Mouse (Mus musculus) myocyte (in vitro differentiated cells): ENCODE measurements around the gene Gm11938.

Experiments used
- CEBPB ChIP-seq: IDR thresholded peaks from 2 replicates; pipeline ENCODE4 v1.6.1; 2011; ENCODE audit warnings: mild to moderate bottlenecking, moderate library complexity; ENCODE audit not compliant: poor library complexity, insufficient read depth, severe bottlenecking
- E2F4 ChIP-seq: IDR thresholded peaks from one replicate; pipeline ENCODE4 v1.6.1; 2011; ENCODE audit warnings: mild to moderate bottlenecking, control low read depth, moderate library complexity; ENCODE audit not compliant: insufficient read depth
- MAX ChIP-seq: IDR thresholded peaks from one replicate; pipeline ENCODE4 v1.6.1; 2011; ENCODE audit warnings: low read depth, mild to moderate bottlenecking, control low read depth
- MYOD1 ChIP-seq, 3 experiments: IDR thresholded peaks; one replicate each; pipeline ENCODE4 v1.6.1; 2011; ENCODE audit warnings: control low read depth in 2 of 3, low read depth in 2 of 3, mild to moderate bottlenecking in 2 of 3, moderate library complexity in 1 of 3; ENCODE audit not compliant: insufficient read length in 2 of 3, control insufficient read depth in 1 of 3
- MYOG ChIP-seq, 3 experiments: IDR thresholded peaks; one replicate each; pipeline ENCODE4 v1.6.1; 2011; ENCODE audit warnings: control low read depth in 2 of 3, low read depth in 2 of 3, mild to moderate bottlenecking in 2 of 3; ENCODE audit not compliant: insufficient read length in 2 of 3, control insufficient read depth in 1 of 3, insufficient read depth in 1 of 3
- POLR2A ChIP-seq: IDR thresholded peaks from one replicate; pipeline ENCODE4 v1.6.1; 2011; ENCODE audit warnings: low read depth, mild to moderate bottlenecking, control low read depth, moderate library complexity; ENCODE audit not compliant: insufficient read length
- POLR2AphosphoS2 ChIP-seq: IDR thresholded peaks from one replicate; pipeline ENCODE4 v1.6.1; 2011; ENCODE audit warnings: low read depth, control low read depth; ENCODE audit not compliant: insufficient read length
- REST ChIP-seq: IDR thresholded peaks from one replicate; pipeline ENCODE4 v1.6.1; 2011; ENCODE audit warnings: mild to moderate bottlenecking, control low read depth, moderate library complexity; ENCODE audit not compliant: insufficient read depth, insufficient read length
- SRF ChIP-seq: IDR thresholded peaks from one replicate; pipeline ENCODE4 v1.6.1; 2011; ENCODE audit warnings: low read depth; ENCODE audit not compliant: control insufficient read depth, insufficient read length
- TCF12 ChIP-seq: IDR thresholded peaks from one replicate; pipeline ENCODE4 v1.6.1; 2011; ENCODE audit warnings: mild to moderate bottlenecking, control low read depth; ENCODE audit not compliant: poor library complexity, insufficient read depth, severe bottlenecking
- TCF3 ChIP-seq: IDR thresholded peaks from one replicate; pipeline ENCODE4 v1.6.1; 2011; ENCODE audit warnings: low read depth, control low read depth; ENCODE audit not compliant: insufficient read length
- USF1 ChIP-seq: IDR thresholded peaks from one replicate; pipeline ENCODE4 v1.6.1; 2011; ENCODE audit warnings: low read depth, mild to moderate bottlenecking, control low read depth, moderate library complexity

DNA sequence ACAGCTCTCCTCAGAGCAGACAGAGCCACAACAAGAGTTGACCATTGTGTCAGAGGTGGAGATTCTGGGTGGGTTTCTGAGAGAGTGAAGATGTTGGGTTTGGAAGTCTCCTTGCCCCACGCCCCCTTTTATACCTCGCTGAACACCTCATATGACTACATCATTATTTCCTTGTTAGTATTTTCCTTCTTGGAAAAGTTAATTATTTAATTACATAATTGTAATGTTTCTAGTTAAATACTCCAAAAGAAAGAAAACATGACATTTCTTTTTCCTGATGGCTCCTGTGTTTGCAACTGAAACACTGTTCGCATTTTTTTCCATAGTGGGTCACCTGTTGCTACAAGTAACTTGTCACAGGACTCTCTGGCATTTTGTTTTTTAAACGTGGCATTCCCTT lies 25.0 kb upstream of the Gm11938 start, which contains the start of gene Krtap4-1:
- no peak for TF ChIP-seq TCF12
- no peak for TF ChIP-seq POLR2A
- no peak for TF ChIP-seq MAX
- no peak for TF ChIP-seq E2F4
- no peak for TF ChIP-seq USF1
- no peak for TF ChIP-seq CEBPB
- no peak for TF ChIP-seq MYOG (IDR thresholded peaks at IDR 0.05; ENCODE audit: control insufficient read depth in 1 of 3, insufficient read depth in 1 of 3, insufficient read length in 2 of 3, low read depth in 2 of 3)
- TF ChIP-seq POLR2AphosphoS2 = no peak
- no peak for TF ChIP-seq REST
- no peak for TF ChIP-seq MYOD1 (IDR thresholded peaks at IDR 0.05; ENCODE audit: control insufficient read depth in 1 of 3, insufficient read length in 2 of 3, low read depth in 2 of 3)
- no peak for TF ChIP-seq SRF
- TF ChIP-seq TCF3 = no peak
